Mouse (Mus musculus): ENCODE measurements at regions not wholly inside any gene's neighbourhood (a gene's known extent, or its start where the extent isn't known, plus 50 kb on each side); places are given as distances from the start of the nearest gene placed in this dataset.

DNA sequence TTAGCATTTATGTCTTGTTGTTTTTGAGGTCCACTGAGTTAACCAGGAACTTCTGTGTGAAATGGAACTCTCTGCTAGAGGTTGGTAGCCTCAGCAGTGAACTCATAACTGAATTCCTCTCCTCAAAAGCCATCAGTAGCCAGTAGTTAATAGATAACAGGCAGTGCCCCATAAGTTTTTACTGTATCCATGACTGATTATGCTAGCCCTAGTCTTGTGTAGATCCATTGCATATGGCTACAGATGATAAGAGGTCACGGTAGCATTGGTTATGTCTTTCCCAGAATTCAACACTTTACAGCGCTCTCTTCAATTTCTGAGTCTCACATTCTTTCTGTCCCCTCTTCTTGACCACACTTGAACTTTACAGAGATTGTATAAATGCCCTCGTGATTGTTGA lies 499.7 kb upstream of the Dab2 start:
- TF ChIP-seq CTCF (conservative IDR thresholded peaks at IDR 0.05; ENCODE audit: insufficient read depth, insufficient read length, low read depth, low read length) (no peak), POLR2A (IDR thresholded peaks at IDR 0.05; ENCODE audit: low read depth, low read length) (no peak)

Measured in kidney, adult 2 months (tissue).